Mouse (Mus musculus): ENCODE results near the gene F11r. TPM values are rescaled to one million over a fixed set of nuclear protein-coding genes. Genes with fewer than 3 reads are reported as not detected.

Gene F11r
- polyA plus RNA-seq (2015; fragmentation: Nextera tagmentation; extraction: Ambion mirVana) = 137 TPM in 2 replicates

GRCm38 (mm10) chr1:171437264-171438013 lies at the start of gene F11r:
Gene F11r, plus strand, starts transcription at chr1:171437535.
- Histone ChIP-seq H3K27me3 (no peaks in the 10 kb centered on the region), H3K27ac (peak within 1 kb of the TSS; percentile 95), H3K9me3 (replicated peaks) (no peaks in the 10 kb centered on the region), H3K9ac (peak within 1 kb of the TSS; percentile 73), H3K36me3 (no peaks in the 10 kb centered on the region), H3K4me3 (replicated peaks) (peak within 1 kb of the TSS; percentile 77), H3K4me1 (peaks cover 56% of the 10 kb centered on the region), H3K4me2 (peak within 1 kb of the TSS; percentile 68)
- under 1% methylated on average over 46 of the region's 46 CpGs for WGBS
- ATAC-seq (replicated peaks; ENCODE audit: low FRiP score) = peak; percentile 86

- Histone ChIP-seq H3K4me2 (no peak within 1 kb of the TSS), H3K9me3 (replicated peaks) (no peaks in the 10 kb centered on the region), H3K27me3 (no peaks in the 10 kb centered on the region), H3K4me3 (replicated peaks) (no peak within 1 kb of the TSS), H3K4me1 (peaks cover 3% of the 10 kb centered on the region; the same call in 1 of the 2 replicates), H3K36me3 (no peaks in the 10 kb centered on the region), H3K27ac (no peak within 1 kb of the TSS), H3K9ac (no peak within 1 kb of the TSS)
- 83% methylated on average over 15 of the region's 15 CpGs for WGBS
- ATAC-seq (replicated peaks; ENCODE audit: low FRiP score) = no peak
These were observed 48.8 kb upstream of the F11r start, which contains the start of gene Arhgap30 for GRCm38 (mm10) chr1:171388376-171389102. Gene Arhgap30, plus strand, starts transcription at chr1:171388954.

GRCm38 (mm10) chr1:171390101-171390500 lies 47.2 kb upstream of the F11r start:
- H3K9me3 ChIP-seq (replicated peaks) = no peaks in the 10 kb centered on the region
- no peak for ATAC-seq (replicated peaks; ENCODE audit: low FRiP score)
- no peak overlapping the region for H3K9ac ChIP-seq
- WGBS = 79% methylated on average over 4 of the region's 4 CpGs
- H3K27me3 ChIP-seq = no peaks in the 10 kb centered on the region
- no peak overlapping the region for H3K4me2 ChIP-seq
- peaks cover 3% of the 10 kb centered on the region; the same call in 1 of the 2 replicates for H3K4me1 ChIP-seq
- H3K36me3 ChIP-seq = no peaks in the 10 kb centered on the region
- no peak overlapping the region for H3K27ac ChIP-seq
- H3K4me3 ChIP-seq (replicated peaks) = no peak overlapping the region

- no peak overlapping the region for H3K4me2 ChIP-seq
- no peak overlapping the region for H3K4me3 ChIP-seq (replicated peaks)
- no peak for ATAC-seq (replicated peaks; ENCODE audit: low FRiP score)
- no peaks in the 10 kb centered on the region for H3K4me1 ChIP-seq
- H3K36me3 ChIP-seq = no peaks in the 10 kb centered on the region
- no peak overlapping the region for H3K27ac ChIP-seq
- 82% methylated on average over 4 of the region's 4 CpGs for WGBS
- no peaks in the 10 kb centered on the region for H3K27me3 ChIP-seq
- H3K9me3 ChIP-seq (replicated peaks) = no peaks in the 10 kb centered on the region
- H3K9ac ChIP-seq = no peak overlapping the region
These were observed 35.5 kb upstream of the F11r start for GRCm38 (mm10) chr1:171401821-171402220.

- Histone ChIP-seq H3K4me3 (replicated peaks) (no peak overlapping the region), H3K27me3 (no peaks in the 10 kb centered on the region), H3K36me3 (no peaks in the 10 kb centered on the region), H3K4me1 (no peaks in the 10 kb centered on the region), H3K4me2 (no peak overlapping the region), H3K27ac (no peak overlapping the region), H3K9ac (no peak overlapping the region), H3K9me3 (replicated peaks) (no peaks in the 10 kb centered on the region)
- no peak for ATAC-seq (replicated peaks; ENCODE audit: low FRiP score)
- WGBS = 76% methylated on average over 9 of the region's 9 CpGs
These were observed 34.3 kb upstream of the F11r start for GRCm38 (mm10) chr1:171402991-171403390.

GRCm38 (mm10) chr1:171407263-171407662 lies 30.1 kb upstream of the F11r start:
- no peak for ATAC-seq (replicated peaks; ENCODE audit: low FRiP score)
- H3K4me3 ChIP-seq (replicated peaks) = no peak overlapping the region

GRCm38 (mm10) chr1:171410231-171410630 lies 27.1 kb upstream of the F11r start:
- peaks cover 19% of the 10 kb centered on the region for H3K4me1 ChIP-seq
- H3K4me2 ChIP-seq = no peak overlapping the region
- H3K4me3 ChIP-seq (replicated peaks) = no peak overlapping the region
- 91% methylated on average over 1 of the region's 1 CpGs for WGBS
- H3K9ac ChIP-seq = no peak overlapping the region
- 0 out of 2 replicates have a peak, but pooled peaks cover 3% of the 10 kb centered on the region for H3K27me3 ChIP-seq
- peaks cover 9% of the 10 kb centered on the region for H3K36me3 ChIP-seq
- ATAC-seq (replicated peaks; ENCODE audit: low FRiP score) = no peak
- no peaks in the 10 kb centered on the region for H3K9me3 ChIP-seq (replicated peaks)
- H3K27ac ChIP-seq = no peak overlapping the region

More at GRCm38 (mm10) chr1:171407263-171407662, 30.1 kb upstream of the F11r start:
- H3K4me1 ChIP-seq = 0 out of 2 replicates have a peak, but pooled peaks cover under 1% of the 10 kb centered on the region
- H3K4me2 ChIP-seq = no peak overlapping the region
- no peak overlapping the region for H3K9ac ChIP-seq
- H3K27me3 ChIP-seq = 0 out of 2 replicates have a peak, but pooled peaks cover 3% of the 10 kb centered on the region
- WGBS = 80% methylated on average over 5 of the region's 5 CpGs
- no peaks in the 10 kb centered on the region for H3K36me3 ChIP-seq
- H3K27ac ChIP-seq = no peak overlapping the region
- no peaks in the 10 kb centered on the region for H3K9me3 ChIP-seq (replicated peaks)

GRCm38 (mm10) chr1:171410947-171411484 lies 26.3 kb upstream of the F11r start, which contains the start of gene Usf1:
Gene Usf1, plus strand, starts transcription at chr1:171411313.
- peak within 1 kb of the TSS; percentile 60 for H3K4me2 ChIP-seq
- 0 out of 2 replicates have a peak, but pooled peaks cover 3% of the 10 kb centered on the region for H3K27me3 ChIP-seq
- H3K9ac ChIP-seq = peak within 1 kb of the TSS; percentile 91
- ATAC-seq (replicated peaks; ENCODE audit: low FRiP score) = peak; percentile 99
- no peaks in the 10 kb centered on the region for H3K9me3 ChIP-seq (replicated peaks)
- under 1% methylated on average over 36 of the region's 36 CpGs for WGBS
- peaks cover 19% of the 10 kb centered on the region for H3K4me1 ChIP-seq
- H3K4me3 ChIP-seq (replicated peaks) = peak within 1 kb of the TSS; percentile 78
- peaks cover 16% of the 10 kb centered on the region for H3K36me3 ChIP-seq
- peak within 1 kb of the TSS; percentile 95 for H3K27ac ChIP-seq

GRCm38 (mm10) chr1:171411492-171411941 lies 25.8 kb upstream of the F11r start:
- Histone ChIP-seq H3K36me3 (peaks cover 21% of the 10 kb centered on the region), H3K27ac (peak overlapping the region; percentile 95), H3K4me3 (replicated peaks) (peak overlapping the region; percentile 78), H3K27me3 (0 out of 2 replicates have a peak, but pooled peaks cover 3% of the 10 kb centered on the region), H3K4me1 (peaks cover 19% of the 10 kb centered on the region), H3K4me2 (peak overlapping the region; percentile 60), H3K9me3 (replicated peaks) (no peaks in the 10 kb centered on the region), H3K9ac (peak overlapping the region; percentile 91)
- under 1% methylated on average over 39 of the region's 39 CpGs for WGBS
- peak; percentile 83 for ATAC-seq (replicated peaks; ENCODE audit: low FRiP score)

GRCm38 (mm10) chr1:171412001-171412441 lies 25.3 kb upstream of the F11r start:
- peak overlapping the region; percentile 60 for H3K4me2 ChIP-seq
- H3K9ac ChIP-seq = peak overlapping the region; percentile 91
- H3K9me3 ChIP-seq (replicated peaks) = no peaks in the 10 kb centered on the region
- H3K36me3 ChIP-seq = peaks cover 26% of the 10 kb centered on the region
- 0 out of 2 replicates have a peak, but pooled peaks have one; percentile 20 for ATAC-seq (replicated peaks; ENCODE audit: low FRiP score)
- 0 out of 2 replicates have a peak, but pooled peaks cover 3% of the 10 kb centered on the region for H3K27me3 ChIP-seq
- under 1% methylated on average over 20 of the region's 20 CpGs for WGBS
- H3K27ac ChIP-seq = peak overlapping the region; percentile 95
- peaks cover 19% of the 10 kb centered on the region for H3K4me1 ChIP-seq
- peak overlapping the region; percentile 78 for H3K4me3 ChIP-seq (replicated peaks)

- Histone ChIP-seq H3K4me2 (peak overlapping the region; percentile 60), H3K4me1 (peaks cover 19% of the 10 kb centered on the region), H3K27ac (peak overlapping the region; percentile 95), H3K36me3 (peaks cover 31% of the 10 kb centered on the region), H3K9me3 (replicated peaks) (no peaks in the 10 kb centered on the region), H3K9ac (peak overlapping the region; percentile 91), H3K27me3 (0 out of 2 replicates have a peak, but pooled peaks cover 3% of the 10 kb centered on the region), H3K4me3 (replicated peaks) (peak overlapping the region; percentile 78)
- WGBS = 36% methylated on average over 3 of the region's 3 CpGs
- ATAC-seq (replicated peaks; ENCODE audit: low FRiP score) = no peak
These were observed 24.9 kb upstream of the F11r start for GRCm38 (mm10) chr1:171412446-171412845.
